Mouse (Mus musculus): Measurements from ENCODE around the gene Lpar2.

The Lpar2 gene

DNA sequence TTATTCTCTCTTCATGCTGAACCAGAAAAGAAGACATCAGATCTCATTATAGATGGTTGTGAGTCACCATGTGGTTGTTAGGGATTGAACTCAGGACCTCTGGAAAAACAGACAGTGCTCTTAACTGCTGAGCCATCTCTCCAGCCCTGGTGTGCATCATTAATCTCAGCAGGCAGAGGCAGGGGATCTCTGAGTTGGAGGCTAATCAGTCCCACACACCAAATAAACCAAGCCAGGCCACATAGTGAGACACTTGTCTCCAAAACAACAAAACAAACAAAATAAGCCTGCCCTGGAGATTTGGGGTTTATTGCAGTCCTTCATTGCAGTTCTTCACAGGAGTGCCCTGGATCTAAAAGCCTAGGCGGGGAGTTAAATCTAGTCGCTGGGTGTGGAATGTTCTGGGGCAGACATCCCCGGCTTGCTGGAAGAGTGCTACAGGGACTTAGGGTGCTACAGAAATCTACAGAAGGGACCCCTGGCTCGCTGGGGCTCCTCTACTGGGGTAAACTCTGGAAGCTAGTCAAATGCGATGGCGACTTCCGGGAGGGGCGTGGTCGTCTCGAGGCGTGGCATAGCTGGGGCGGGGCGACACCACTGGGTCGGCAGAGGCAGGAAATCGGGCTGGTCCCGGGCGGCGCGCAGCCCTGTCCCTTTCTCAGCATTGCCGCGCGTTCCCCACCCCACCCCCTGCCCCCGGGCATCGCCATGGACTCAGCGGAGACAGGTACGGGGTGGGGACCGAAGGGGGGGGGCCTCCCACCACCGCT, 13.9 kb upstream of the Lpar2 start, which contains the start of gene Gmip:
Gene Gmip, plus strand, starts transcription at position 586 of the 770 bp plus-strand sequence.
- peak; percentile 61 for DNase-seq

DNA sequence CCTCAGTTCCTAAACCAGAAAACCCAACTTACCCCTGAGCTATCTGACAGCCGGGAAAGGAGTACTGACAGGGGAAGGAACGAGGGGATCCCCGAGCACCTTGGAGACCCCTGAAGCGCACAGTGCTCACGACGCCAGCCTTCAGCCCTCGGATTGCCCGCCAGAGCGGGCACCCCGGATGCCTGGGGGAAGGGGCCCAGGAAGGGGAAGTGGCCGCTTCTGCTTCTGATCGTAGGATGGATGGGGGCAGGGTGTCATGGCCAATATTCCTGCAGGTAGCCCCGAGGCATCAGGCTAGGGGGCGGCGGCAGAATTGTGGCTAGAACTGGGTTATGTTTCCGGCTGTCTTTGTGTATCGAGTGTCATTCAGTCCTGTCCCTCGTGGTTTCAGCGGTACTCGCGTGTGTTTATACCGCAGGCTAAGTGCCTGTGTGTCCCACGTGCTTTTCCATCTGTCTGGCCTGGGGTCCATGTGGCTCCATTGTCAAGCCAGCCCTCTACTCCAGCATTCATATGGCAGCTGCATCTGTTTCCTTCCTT, 13.3 kb upstream of the Lpar2 start:
- DNase-seq: peak; percentile 57

DNA sequence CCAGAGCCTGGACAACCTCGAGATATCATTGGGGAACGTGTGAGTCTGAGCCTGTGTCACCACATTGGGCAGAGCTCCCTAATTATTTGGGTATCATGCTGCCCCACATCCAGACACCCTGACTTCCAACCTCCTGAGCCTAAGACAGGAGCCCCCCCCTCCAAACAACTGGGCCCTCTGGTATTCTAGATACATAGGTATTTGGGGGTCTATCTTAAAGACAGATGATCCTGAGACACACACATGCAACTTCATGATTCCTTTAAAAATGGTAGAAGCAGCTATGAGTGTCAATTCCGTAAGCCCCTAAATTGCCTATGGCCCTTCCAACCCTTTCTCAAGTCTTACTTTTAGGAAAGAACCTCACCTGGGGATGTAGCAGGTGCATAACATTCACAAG, 12.4 kb upstream of the Lpar2 start:
- DNase-seq: no peak

DNA sequence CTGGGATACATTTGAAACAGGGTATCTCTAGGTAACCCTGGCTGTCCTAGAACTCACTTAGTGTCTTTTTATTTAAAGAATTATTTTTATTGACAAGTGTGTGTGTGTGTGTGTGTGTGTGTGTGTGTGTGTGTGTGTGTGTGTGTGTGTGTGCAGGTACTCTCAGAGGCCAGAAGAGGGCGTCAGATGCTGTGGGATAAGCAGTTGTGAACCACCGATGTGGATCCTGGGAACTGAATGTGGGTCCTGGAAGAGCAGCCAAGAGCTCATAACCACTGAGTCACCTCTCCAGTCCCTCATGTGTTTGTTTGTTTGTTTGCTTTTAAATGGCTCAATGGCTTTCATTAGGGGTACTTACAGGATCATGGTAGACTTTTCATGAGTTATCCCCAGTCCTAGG, 7.3 kb upstream of the Lpar2 start:
- no peak for DNase-seq

DNA sequence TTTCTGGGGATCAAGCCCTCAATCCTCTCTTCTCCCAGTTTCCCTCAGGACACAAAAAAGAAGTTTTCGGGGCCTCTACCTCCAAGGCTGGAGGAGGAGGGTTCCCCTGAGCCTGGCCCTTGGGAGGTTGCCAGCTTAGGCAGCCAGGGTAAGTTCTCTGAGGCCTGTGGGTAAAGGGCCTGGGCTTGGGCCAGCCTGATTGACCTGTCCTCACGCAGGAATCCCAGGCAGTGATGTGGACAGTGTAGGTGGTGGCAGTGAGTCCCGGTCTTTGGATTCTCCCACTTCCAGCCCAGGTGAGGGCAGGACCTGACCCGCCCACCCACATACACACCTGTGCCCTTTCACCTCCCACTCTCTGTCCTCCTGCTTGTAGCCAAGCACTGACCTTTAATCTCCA, 6.8 kb upstream of the Lpar2 start:
- DNase-seq: no peak

DNA sequence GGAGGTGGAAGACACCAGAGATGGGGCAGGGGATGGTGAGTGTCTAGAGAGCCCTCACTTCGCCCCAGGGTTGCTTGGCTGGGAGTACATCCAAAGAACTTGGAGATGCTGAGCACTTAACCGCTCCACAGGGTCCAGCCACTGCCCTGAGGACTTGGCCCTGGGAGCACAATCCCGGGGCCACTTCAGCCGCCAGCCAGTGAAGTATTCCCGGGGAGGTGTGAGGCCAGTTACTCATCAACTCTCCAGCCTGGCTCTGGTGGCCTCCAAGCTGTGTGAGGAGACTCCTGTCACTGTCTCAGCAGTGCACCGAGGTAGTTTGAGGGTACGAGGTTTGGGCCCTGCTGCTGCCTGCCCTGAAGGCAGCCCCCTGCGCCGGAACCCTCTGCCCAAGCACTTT, 1.8 kb upstream of the Lpar2 start:
- DNase-seq: no peak

DNA sequence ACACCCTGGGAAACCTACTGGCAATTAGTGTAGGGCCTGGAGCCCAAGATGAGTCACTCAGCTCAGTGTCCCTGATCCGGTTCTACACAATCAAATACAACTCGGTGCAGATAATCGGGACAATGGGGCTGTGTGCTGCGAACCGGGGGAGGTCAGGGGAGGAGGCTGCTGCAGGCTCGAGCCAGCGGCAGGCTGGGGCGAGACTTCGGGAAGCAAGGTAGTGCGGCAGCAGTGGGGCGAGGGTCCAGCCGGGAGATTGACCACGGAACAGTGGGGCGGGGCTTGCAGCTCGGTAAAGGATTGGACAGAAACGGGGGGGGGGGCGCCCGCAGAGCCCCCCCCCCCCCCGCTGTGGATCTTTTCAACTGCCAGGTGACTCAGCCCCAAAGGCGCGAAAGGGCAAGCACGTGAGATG, 251 bp upstream of the Lpar2 start:
- DNase-seq: no peak

DNA sequence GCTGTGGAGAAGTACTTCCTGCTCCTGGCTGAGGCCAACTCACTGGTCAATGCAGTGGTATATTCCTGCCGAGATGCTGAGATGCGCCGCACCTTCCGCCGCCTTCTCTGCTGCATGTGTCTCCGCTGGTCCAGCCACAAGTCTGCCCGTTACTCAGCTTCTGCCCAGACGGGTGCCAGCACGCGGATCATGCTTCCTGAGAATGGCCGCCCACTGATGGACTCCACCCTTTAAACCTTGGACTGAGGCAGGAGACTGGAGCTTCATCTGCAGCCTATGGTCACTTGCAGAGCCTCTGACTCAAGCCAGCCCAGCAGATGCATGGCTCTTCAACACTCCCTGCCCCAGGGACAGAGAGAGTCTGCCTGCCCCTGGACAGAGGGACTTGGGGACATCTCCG, 4.1 kb downstream of the Lpar2 start:
- no peak for DNase-seq

DNA sequence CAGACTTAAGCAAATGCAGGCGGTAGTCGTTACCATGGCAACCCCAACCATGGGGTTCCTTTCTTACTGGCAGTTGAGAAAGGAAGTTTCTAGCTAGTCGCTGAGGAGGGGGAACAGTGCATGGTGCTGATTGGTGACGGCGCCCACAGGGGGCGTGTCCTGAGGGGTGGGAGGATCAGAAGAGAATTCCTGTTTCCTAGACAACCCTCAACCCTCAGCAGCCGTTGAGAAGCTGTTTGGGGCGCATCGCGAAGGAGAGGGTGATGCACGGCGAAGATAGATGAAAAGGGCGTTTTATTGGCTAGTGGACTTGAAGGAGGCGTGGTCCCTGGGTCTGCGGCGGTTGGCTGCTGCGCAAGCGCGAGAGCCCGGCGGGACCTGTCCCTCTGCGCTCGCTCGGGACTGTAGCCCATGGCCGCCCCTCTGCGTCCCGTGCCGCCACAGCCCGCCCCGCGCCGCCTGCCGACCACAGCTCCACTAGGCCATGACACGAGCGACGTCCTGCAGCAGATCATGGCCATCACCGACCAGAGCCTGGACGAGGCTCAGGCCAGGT, 10.1 kb downstream of the Lpar2 start, which contains the start of gene Pbx4:
Gene Pbx4, plus strand, starts transcription at position 194 of the 556 bp plus-strand sequence.
- peak; percentile 98 for DNase-seq

DNA sequence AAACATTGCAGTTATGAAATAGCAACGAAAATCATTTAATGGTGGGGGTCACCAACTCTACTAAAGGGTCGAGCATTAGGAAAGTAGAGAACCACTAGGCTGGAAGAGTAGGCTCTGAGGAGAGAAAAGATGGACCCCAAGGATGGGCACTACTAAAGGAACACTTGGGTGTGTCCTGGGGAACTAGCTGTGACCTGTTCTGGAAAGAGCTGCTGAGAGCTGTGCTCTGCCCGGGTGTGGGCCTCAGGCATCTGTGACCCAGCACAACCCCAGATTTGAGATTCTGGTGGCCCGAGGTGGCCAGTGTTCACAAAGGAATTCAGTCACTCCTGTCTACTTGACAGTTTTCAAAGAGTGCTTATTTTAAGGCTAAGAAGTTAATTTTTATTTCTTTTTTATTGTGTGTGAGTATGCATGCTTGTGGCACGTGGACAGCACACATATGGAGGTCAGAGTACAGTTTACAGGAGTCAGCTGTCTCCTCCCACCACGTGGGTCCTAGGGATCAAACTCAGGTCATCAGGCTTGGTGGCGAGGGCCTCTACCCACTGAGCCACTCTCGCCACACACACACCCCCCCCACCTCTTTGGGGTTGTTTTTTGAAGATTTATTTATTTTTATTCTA, 14.9 kb downstream of the Lpar2 start:
- no peak for DNase-seq

DNA sequence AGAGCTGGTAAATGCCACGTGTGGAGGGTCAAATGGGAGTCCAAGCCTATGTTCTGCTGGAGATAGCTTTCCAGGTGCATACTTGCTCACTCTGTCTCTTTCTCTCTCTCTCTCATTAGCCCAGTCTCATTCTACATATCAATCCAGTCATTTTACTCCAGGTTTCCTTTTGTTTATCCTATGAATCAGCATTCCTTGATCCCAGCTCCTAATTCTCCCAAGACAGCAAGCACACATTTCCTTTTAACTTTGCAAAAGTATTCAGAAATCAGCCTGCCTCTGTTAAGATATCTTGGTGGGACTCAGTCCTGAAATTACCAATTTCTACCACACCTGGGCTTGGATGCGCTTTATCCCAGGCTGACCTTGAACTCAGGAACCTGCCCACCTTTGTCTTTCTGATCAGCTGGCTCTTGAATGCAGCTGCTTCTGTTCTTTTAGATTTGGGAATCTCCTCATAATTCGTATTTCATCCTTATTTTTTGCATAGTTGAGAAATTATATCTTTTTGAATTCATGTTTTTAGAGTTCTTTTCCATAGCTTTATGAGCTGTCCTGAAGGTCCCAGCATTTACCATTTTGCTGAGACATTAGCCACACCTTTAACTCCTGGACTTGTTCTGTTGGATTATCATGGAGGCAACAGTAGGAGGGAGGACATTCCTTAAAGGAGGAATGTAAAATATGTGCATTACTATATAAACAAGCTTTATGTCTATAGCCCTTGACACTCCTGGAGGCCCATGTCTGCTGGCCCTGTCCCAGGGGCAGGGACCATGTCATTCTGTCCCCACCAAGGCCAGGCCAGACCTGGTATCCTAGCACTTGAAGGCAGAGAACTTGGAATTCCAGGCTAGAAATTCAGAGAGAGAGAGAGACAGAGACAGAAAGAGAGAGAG, 25.2 kb downstream of the Lpar2 start:
- DNase-seq: no peak

DNA sequence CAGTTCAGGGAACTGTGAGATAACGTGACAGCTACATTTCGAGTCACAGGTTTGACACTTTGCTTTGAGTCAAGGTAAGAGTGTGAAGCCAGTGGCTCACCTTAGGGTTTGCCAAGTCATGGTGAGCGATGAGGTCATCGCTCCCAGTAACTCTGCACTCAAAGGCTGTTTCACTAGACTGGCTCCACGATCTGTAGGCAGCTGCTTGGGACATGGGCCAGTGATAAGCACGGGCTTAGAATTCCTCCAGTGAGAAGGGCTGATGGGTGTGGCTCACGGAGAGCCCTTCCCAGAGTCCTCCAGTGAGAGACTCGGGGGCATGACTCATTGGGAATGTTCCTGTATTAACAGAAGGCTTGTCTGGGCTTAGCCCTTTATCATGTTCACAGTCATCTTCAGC, 26.7 kb downstream of the Lpar2 start:
- DNase-seq: no peak

DNA sequence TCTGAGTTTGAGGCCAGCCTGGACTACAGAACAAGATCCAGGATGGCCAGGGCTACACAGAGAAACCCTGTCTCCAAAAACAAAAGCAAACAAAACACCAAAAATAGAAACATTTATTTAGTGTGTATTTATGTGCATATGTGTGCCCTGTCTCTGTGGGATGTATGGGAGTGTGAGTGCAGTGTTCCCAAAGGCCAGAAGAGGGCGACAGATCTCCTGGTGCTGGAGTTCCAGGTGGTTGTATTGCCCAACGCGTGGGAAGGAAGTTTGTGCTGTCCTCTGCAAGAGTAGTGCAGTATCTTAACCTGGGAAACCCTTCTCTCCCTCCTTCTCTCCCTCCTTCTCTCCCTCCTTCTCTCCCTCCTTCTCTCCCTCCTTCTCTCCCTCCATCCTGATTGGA, 27.7 kb downstream of the Lpar2 start:
- no peak for DNase-seq

DNA sequence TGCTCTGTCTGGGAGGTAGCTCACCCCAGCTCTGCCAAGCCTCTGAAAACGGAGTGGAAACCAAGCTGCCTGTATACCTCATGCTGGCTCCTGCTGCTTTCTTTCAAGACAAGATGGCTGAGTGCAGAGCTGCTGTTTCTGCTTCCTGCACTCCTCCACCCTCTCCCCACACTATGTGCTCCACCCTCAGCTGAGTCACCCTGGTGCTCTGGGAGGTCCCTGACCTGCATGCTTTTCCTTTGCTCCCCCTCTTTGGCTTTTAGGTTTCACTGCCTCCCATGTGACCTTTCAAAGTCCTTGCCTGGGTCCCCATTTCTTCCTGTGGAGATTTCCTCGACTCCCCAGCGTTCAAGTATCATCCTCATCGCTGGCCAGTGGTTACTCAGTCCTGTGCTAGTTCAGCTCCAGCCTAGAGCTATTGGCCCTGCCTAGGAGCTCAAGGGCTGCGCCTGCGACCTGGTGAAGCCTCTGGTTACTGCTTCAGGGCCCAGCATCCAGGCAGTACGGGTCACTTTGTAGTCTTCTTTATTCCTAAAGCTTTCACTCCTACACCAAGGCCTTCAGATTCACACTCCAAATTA, 28.8 kb downstream of the Lpar2 start:
- DNase-seq: no peak

DNA sequence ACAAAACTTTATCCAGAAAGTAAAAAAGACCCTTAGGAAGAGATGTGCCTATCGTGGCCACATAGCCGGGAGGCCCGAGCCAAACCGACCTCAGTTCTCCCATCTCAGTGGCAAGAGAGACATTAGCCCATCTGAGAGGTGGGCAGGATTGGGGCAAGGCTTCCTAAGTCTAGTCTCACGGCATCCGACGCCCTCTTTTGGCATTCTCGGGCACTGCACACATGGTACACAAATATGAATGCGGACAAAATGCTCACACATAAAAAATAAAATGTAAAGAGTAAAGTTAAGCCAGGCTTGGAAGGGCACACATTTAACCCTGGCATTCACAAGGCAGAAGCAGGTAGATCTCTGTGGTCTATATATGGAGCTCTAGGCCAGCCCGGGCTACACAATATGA, 31.6 kb downstream of the Lpar2 start:
- DNase-seq: no peak

DNA sequence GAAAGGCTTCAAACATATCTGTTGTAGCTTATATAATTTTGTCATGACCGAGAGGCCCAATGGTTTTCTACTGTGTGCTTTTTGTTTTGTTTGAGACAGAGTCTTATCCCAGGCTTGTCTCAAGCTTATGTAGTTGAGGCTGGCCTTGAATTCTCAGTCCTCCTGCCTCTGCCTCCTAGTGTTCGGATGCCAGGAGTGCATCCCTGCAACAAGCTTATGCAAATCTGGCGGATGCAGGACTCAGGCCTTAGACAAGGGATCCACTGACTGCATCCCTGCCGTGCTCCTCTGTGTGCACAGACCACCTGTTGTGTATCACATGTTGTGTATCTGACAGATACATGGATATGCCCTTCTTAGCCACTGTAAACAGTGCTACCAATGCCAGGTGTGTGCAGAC, 38.6 kb downstream of the Lpar2 start:
- DNase-seq: no peak

DNA sequence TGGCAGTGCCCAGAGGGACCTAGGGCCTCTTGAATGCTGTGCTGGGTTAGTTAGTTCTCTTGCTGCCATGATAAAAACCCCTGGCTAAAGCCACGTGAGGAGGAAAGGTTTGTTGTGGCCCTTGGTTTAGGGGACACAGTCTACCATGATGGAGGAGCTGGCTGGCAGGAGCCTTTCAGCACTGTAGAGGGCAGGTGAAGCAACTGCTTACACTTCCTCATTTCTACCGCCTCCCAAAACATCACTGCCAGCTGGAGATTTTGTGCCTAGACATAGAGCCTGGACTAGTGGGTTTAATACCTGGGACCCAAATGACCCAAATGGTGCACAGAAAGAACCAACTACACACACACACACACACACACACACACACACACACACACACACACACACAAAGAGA, 39.0 kb downstream of the Lpar2 start:
- no peak for DNase-seq

DNA sequence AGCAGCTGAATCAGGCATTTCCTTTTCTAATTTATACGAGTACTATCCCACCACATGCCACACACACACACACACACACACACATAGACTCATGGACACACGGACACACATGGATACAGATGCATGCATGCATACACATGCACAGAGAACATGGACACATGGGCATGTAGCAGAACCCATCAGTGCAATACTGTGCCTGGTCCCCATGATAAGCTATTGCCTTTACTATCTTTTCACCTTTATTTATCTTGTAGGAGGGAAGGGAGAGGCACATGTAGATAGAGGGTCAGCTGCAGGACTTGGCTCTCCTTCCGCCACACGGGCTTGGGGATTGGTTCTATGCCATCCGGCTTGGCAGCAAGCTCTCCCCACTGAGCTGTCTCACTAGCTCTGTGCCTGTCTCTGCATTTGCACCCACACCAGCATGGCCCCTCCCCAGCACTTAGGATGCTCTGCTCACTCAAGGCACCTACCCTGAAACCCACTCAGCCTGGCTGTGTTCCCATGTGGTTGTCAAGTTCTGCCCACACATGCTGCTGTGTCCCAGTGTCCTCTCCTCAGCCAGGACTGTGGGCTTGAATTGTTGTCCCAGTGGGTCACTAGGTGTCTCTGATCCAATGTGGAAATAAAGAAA, 41.3 kb downstream of the Lpar2 start:
- DNase-seq: no peak

DNA sequence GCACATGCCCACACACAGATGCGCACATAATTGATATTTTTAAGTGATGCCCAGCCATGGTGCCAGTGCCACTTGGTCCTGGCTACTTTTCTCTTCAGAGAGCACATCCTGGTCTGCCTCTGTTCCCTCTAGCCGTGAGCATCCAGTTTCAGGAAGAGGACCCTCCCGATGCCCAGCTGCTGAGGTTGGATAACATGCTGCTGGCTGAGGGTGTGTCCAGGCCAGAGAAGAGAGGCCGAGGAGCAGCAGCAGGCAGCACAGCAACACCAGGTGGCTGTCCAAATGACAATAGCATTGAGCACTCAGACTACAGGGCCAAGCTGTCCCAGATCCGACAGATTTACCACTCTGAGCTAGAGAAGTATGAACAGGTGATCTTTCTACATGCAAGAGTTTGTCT, 42.0 kb downstream of the Lpar2 start:
- DNase-seq: no peak

DNA sequence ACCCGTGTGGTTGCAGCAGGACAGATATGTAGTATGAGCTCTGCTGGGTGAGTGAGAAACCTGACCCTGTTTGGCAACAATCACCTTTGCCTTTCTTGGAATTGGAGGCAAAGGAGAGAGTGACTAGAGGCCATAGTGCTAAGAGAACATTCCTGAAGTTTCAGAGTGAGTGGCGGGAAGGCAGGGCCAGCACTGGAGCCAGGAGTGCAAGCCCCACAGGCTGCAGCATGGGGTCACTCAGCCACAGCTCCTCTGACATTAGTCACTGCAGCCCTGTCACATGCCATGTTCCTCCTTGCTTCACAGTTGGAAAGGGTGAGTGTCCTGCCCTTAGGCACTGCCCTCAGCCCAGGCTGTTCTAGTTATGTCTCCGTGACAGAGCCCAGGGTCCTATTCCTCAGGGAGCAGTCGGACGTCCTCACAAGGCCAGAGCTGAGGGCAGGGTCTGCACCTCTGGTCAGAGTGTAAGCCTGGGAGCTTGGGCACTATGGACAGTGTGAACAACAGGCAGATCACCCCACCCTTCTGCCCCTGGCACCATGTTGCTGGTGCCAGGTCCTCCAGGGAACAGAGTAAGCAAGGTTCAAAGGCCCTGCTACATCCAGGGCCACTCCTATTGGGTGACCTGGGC, 45.6 kb downstream of the Lpar2 start:
- no peak for DNase-seq

DNA sequence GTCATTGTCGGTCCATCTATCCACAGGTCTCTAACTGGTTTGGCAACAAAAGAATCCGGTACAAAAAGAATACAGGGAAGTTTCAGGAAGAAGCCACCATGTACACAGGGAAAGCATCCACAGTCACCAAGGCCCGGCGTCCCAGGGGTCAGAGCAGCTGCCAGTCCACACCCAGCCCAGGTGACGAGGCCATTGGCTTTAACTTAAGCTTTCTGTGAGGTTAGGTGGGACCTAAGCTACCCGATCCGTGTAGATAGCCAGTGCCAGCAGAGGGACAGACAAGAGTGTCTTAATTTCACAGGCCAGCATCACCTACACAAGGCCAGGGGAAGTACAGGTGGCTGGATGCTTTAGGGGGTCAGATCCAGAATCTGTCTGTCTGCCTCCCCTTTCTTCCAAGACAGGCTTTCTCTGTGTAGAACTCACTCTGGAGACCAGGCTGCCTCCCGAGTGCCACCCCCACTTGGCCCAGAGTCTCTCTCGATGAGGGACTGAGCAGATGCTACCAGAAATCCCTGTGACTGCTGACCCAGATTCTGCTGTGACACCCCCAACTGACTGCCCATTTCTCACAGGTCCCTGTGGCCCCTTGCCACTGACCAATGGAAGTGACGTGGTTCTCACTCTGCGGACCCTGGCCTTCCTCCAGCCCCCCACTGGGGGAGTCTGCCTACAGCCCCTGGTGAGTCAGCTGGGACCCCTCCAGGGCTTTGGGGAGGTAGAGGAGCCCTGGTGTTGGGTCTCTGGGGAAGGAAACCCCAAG, 48.0 kb downstream of the Lpar2 start:
- DNase-seq: no peak

Data from layer of hippocampus, adult 9-11 months (tissue).